Mouse (Mus musculus) liver, postnatal 0 days (tissue): ENCODE measurements around the gene Tesmin. TPM values are rescaled to one million over a fixed set of nuclear protein-coding genes. Genes with fewer than 3 reads are reported as not detected.

ENCODE experiments used
- ATAC-seq: fragments of 200-750 bp; cut with Nextera tagmentation; 2 replicates; pipeline ENCODE4 v1.8.0; 2017; ENCODE audit warnings: mild to moderate bottlenecking, moderate library complexity
- DNase-seq: peaks from one replicate; pipeline ENCODE4 v3.0.0-alpha.2; 2016
- H3K27ac ChIP-seq: fragments of 300-500 bp; sonication (generic); 2 replicates; pipeline ENCODE4 v1.5.1; 2014; ENCODE audit warnings: antibody characterized with exemption, moderate library complexity, mild to moderate bottlenecking, low read depth
- H3K27me3 ChIP-seq: fragments of 300-500 bp; sonication (generic); 2 replicates; pipeline ENCODE4 v1.6.1; 2014; ENCODE audit warnings: low read length, control low read depth, mixed read lengths; ENCODE audit not compliant: insufficient read depth
- H3K36me3 ChIP-seq: fragments of 300-500 bp; sonication (generic); replicated peaks from 2 replicates; pipeline ENCODE4 v1.6.1; 2014; ENCODE audit warnings: mild to moderate bottlenecking, control low read depth, low read length, moderate library complexity, mixed read lengths; ENCODE audit not compliant: insufficient read depth
- H3K4me1 ChIP-seq: fragments of 300-500 bp; sonication (generic); 2 replicates; pipeline ENCODE4 v1.6.1; 2014; ENCODE audit warnings: antibody characterized with exemption, mild to moderate bottlenecking, control low read depth; ENCODE audit not compliant: insufficient read depth
- H3K4me2 ChIP-seq: fragments of 300-500 bp; sonication (generic); 2 replicates; pipeline ENCODE4 v1.6.1; 2014; ENCODE audit warnings: low read depth, mild to moderate bottlenecking, low read length, moderate library complexity, mixed read lengths
- H3K4me3 ChIP-seq: fragments of 300-500 bp; sonication (generic); 2 replicates; pipeline ENCODE4 v1.5.1; 2014; ENCODE audit warnings: low read depth, low read length
- H3K9ac ChIP-seq: fragments of 300-500 bp; sonication (generic); replicated peaks from 2 replicates; pipeline ENCODE4 v1.6.1; 2014; ENCODE audit warnings: mild to moderate bottlenecking, moderate library complexity
- H3K9me3 ChIP-seq: fragments of 300-500 bp; sonication (generic); 2 replicates; pipeline ENCODE4 v1.6.1; 2016; ENCODE audit warnings: mild to moderate bottlenecking, control low read depth, low read length, mixed read lengths
- CTCF ChIP-seq: sonication (generic); IDR thresholded peaks from 2 replicates; pipeline ENCODE4 v1.5.1; 2016; ENCODE audit warnings: antibody characterized with exemption, low read depth
- EP300 ChIP-seq: IDR thresholded peaks from 2 replicates; pipeline ENCODE4 v1.6.1; 2016; ENCODE audit warnings: antibody characterized with exemption, low read depth, mild to moderate bottlenecking
- WGBS: fragments of 180-500 bp; shearing (Covaris S2); extraction: QIAGEN DNeasy Blood & Tissue Kit; methylation state at CpG from one replicate; pipeline ENCODE4 v1.1.7; 2014; ENCODE audit not compliant: insufficient replicate concordance; 5-methylcytosine and 5-hydroxymethylcytosine counted together
- polyA plus RNA-seq: library from polyadenylated mRNA; unstranded; fragments of >200 nt; fragmentation: Nextera tagmentation; extraction: Ambion mirVana; gene quantifications from 2 replicates; pipeline ENCODE4 v1.2.1, GENCODE M21; 2015

The Tesmin gene
- polyA plus RNA-seq, 1 experiment from 2014 or later = 0.80 TPM

DNA sequence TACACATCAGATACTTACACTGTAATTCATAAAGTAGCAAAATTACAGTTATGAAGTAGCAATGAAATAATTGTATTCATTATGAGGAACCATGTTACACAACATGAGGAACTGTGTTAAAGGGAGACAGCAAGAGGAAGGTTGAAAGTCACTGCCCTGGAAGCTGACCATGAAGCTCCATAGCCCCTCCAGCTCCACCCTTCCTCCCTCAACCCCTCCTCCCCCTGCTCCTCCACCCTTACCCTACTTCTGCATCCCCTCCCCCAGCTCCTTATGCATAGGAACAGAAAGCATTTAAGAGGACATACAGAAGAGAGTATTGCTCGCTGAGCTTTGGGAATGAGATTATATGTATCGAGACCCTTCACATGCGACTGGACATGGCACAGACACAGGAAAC is 10.0 kb upstream of the Tesmin start:
- no peak for TF ChIP-seq CTCF
- no peak for TF ChIP-seq EP300
- 82% methylated on average over 3 of the region's 3 CpGs for WGBS
- no peaks in the 10 kb centered on the region for H3K27me3 ChIP-seq
- ATAC-seq (peak; percentile 37; the same call in 1 of the 2 replicates), DNase-seq (no peak)
- H3K9me3 ChIP-seq = no peaks in the 10 kb centered on the region
- H3K4me2 ChIP-seq = no peak overlapping the region
- peak overlapping the region; percentile 44; the same call in 1 of the 2 replicates for H3K27ac ChIP-seq
- H3K36me3 ChIP-seq = peaks cover 63% of the 10 kb centered on the region
- H3K4me3 ChIP-seq = no peak overlapping the region
- H3K4me1 ChIP-seq = peaks cover 5% of the 10 kb centered on the region; the same call in 1 of the 2 replicates
- H3K9ac ChIP-seq = no peak overlapping the region

GRCm38 (mm10) chr19:3388061-3388460 is 596 bp upstream of the Tesmin start:
- TF ChIP-seq EP300 (no peak), CTCF (no peak)
- Histone ChIP-seq H3K9me3 (peaks cover 4% of the 10 kb centered on the region), H3K36me3 (peaks cover 26% of the 10 kb centered on the region), H3K9ac (no peak overlapping the region), H3K4me1 (peaks cover 8% of the 10 kb centered on the region; the same call in 1 of the 2 replicates), H3K4me2 (no peak overlapping the region), H3K27me3 (no peaks in the 10 kb centered on the region), H3K4me3 (no peak overlapping the region), H3K27ac (no peak overlapping the region)
- ATAC-seq = peak; percentile 26
- WGBS = 61% methylated on average over 6 of the region's 6 CpGs
- peak; percentile 56 for DNase-seq

GRCm38 (mm10) chr19:3389089-3389488 is 432 bp downstream of the Tesmin start:
- Histone ChIP-seq H3K27me3 (no peaks in the 10 kb centered on the region), H3K4me3 (peak overlapping the region; percentile 48), H3K27ac (peak overlapping the region; percentile 85), H3K4me2 (peak overlapping the region; percentile 86), H3K4me1 (peaks cover 8% of the 10 kb centered on the region; the same call in 1 of the 2 replicates), H3K36me3 (peaks cover 19% of the 10 kb centered on the region), H3K9ac (peak overlapping the region; percentile 59), H3K9me3 (peaks cover 4% of the 10 kb centered on the region)
- ATAC-seq = peak; percentile 86
- TF ChIP-seq EP300 (no peak), CTCF (peak; percentile 91)
- under 1% methylated on average over 41 of the region's 43 CpGs for WGBS
- DNase-seq = peak; percentile 91

DNA sequence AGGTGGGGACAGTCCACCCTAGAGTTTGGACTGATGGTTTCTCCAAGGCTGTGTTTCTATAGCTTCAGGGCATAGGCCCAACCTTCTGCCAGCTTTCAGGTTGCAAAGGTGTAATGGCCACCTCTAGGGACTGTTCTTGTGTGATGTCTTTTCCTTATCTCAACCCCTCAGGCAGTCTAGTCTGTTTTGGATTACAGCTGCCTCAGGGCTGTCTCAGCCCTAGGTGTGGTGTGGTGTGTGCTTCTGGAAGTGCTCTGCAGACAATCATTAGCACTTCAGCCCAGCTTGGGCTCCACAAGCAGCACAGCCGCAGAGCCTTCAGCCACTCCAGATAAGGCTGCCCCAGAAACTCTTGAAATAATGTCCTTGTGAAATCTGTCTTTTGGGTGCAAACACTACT is 3.7 kb downstream of the Tesmin start:
- Histone ChIP-seq H3K36me3 (no peaks in the 10 kb centered on the region), H3K27ac (no peak overlapping the region), H3K4me2 (no peak overlapping the region), H3K4me3 (no peak overlapping the region), H3K4me1 (peaks cover 8% of the 10 kb centered on the region; the same call in 1 of the 2 replicates), H3K9ac (no peak overlapping the region), H3K27me3 (no peaks in the 10 kb centered on the region), H3K9me3 (peaks cover 4% of the 10 kb centered on the region)
- 53% methylated on average over 1 of the region's 1 CpGs for WGBS
- DNase-seq (no peak), ATAC-seq (no peak)
- no peak for TF ChIP-seq EP300
- no peak for TF ChIP-seq CTCF

DNA sequence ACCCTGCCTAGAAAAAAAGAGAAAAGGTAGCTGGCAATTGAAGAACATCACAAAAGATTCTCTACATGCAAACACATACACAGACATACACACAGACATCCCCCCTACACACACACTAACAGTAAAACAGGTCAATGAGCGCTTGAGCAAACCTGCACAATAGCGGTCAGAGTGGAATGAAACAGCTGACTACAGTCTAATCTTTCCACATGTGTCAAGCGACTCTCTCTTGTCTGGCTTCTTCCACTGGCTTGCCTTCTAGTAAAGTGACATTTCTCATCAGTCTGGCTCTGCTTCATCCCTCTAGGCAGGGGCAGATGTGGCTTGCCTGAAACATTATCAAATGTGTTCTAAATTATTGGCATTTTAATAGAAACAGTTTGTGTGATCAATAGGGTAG is 5.6 kb downstream of the Tesmin start:
- 0 out of 2 replicates have a peak, but pooled peaks cover 2% of the 10 kb centered on the region for H3K4me1 ChIP-seq
- no peak overlapping the region for H3K9ac ChIP-seq
- peaks cover 4% of the 10 kb centered on the region for H3K9me3 ChIP-seq
- no peak for TF ChIP-seq CTCF
- TF ChIP-seq EP300 = no peak
- no peak overlapping the region for H3K4me2 ChIP-seq
- no peaks in the 10 kb centered on the region for H3K27me3 ChIP-seq
- H3K36me3 ChIP-seq = no peaks in the 10 kb centered on the region
- 76% methylated on average over 3 of the region's 3 CpGs for WGBS
- H3K27ac ChIP-seq = no peak overlapping the region
- ATAC-seq (no peak), DNase-seq (no peak)
- H3K4me3 ChIP-seq = no peak overlapping the region

DNA sequence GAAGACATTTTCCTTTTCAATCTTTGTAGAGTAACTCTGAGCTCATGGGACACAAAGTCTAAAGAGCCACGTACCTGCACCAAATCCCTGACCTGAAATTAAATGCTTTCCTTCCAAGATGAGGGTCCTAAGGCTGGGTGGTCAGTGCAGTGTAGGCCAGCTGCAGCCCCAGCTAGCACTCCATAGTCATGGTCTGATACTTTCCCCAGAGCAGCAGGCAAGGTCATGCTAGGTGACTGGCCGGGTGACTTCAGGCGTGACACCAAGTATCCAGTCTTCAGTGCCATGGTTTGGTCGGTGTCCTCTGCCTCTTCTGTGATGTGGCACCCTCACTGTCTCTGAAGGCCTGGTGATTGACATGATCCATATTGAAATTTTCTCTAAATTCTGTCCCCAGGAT is 11.4 kb downstream of the Tesmin start:
- no peaks in the 10 kb centered on the region for H3K4me1 ChIP-seq
- TF ChIP-seq EP300 (no peak), CTCF (no peak)
- 80% methylated on average over 4 of the region's 4 CpGs for WGBS
- no peak overlapping the region for H3K27ac ChIP-seq
- no peak overlapping the region for H3K4me3 ChIP-seq
- no peak for DNase-seq
- H3K9me3 ChIP-seq = no peaks in the 10 kb centered on the region
- ATAC-seq = no peak
- H3K9ac ChIP-seq = no peak overlapping the region
- no peak overlapping the region for H3K4me2 ChIP-seq
- no peaks in the 10 kb centered on the region for H3K36me3 ChIP-seq
- no peaks in the 10 kb centered on the region for H3K27me3 ChIP-seq

DNA sequence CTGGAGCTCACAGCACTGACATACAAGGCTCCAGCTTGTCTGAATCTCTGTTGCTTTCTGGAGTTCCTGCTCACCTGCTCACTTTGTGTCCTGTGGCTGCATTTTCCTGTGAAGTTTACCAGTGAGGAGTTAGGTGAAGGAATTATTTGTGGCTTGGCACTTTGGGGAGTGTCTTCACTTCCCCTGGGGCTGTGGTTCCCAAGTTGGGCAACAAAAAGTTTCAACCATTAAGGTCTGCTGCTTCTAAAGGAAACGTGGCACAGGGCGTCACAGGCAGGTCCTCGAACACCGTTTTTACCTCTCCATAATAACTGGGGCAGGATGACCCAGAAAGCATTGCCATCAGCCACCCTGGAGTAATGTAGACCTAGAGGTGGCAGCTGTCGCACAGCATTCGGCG is 12.8 kb downstream of the Tesmin start:
- 69% methylated on average over 7 of the region's 7 CpGs for WGBS
- Histone ChIP-seq H3K4me1 (no peaks in the 10 kb centered on the region), H3K9ac (no peak overlapping the region), H3K36me3 (no peaks in the 10 kb centered on the region), H3K27me3 (no peaks in the 10 kb centered on the region), H3K27ac (no peak overlapping the region), H3K9me3 (no peaks in the 10 kb centered on the region), H3K4me3 (no peak overlapping the region), H3K4me2 (no peak overlapping the region)
- DNase-seq = no peak
- TF ChIP-seq CTCF (no peak), EP300 (no peak)
- ATAC-seq = no peak
